ENCODE assay signal across 8 mouse cellular contexts in the genomic region with DNA sequence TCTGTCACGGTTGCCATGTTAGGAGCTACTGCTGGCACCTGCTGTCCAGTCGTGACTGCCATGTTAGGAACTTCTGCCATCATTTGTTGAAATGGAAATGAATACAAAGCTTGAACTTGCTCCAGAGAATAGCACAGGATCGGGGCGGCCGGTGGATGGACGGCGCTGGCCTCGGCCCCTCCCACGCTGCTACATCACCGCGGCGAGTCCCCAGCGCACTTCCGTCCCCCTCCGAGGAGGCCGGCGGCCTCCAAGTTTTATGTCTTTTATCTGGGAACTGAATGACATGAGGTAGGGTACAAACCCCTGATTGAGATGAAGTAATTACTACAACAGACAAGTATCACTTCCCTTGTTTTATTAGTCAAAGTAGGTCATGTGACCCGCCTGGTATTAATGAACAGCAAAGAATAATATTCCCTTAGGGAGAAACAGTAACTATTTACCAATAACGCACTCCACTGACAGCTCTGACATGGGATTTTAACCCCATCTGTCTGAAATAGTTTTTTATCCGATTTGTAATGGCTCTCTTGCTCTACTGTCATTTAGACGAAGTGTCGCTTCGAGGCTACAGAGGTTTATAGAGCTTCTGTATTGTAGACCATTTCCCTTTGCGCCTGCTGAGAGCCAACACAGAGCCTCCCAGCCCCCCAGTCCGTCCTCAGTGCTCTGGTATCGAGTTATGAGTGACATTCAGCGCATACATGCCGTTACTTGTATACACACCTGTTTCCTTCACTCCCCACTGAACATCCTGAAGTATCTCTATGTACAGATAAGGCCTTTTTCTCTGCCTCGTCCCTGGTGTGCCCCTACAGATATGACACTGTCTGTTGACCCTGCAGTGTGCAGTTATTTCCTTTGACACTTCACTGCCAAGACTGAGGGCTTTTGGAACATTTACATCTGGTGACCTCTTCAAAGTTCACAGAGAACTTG. TPM values are rescaled to one million over a fixed set of nuclear protein-coding genes. Genes with fewer than 3 reads are reported as not detected.
DNase-seq lines count a peak whose midpoint lies in the region; ATAC-seq and TF ChIP-seq lines count a peak whose summit lies in the region.

No protein-coding gene starts in this region.

- DNase-seq in hindbrain, embryonic 11.5 days (ENCODE audit: low spot score): no peak
- no peak for DNase-seq in hindbrain, embryonic 10.5 days (ENCODE audit: low spot score)
- no peak for DNase-seq in embryonic facial prominence, embryonic 14.5 days (ENCODE audit: low spot score)
- no peak for DNase-seq in cerebellum, adult 18-20 months
- no peak for DNase-seq in embryo, embryonic 9.5 days (ENCODE audit: extremely low spot score)
- no peak for DNase-seq in lung, postnatal 36 days

- no peak overlapping the region for H3K27ac ChIP-seq in hindbrain, embryonic 11.5 days (ENCODE audit: low read depth, low read length)
- no peak overlapping the region for H3K27ac ChIP-seq in hindbrain, embryonic 10.5 days
- no peak overlapping the region for H3K27ac ChIP-seq in embryonic facial prominence, embryonic 14.5 days (replicated peaks; ENCODE audit: low read depth, low read length)
- H3K27ac ChIP-seq in intestine, postnatal 0 days (ENCODE audit: low read depth, low read length): no peak overlapping the region

- H3K4me2 ChIP-seq in hindbrain, embryonic 11.5 days (replicated peaks; ENCODE audit: low read depth, low read length): no peak overlapping the region
- H3K4me2 ChIP-seq in embryonic facial prominence, embryonic 14.5 days (ENCODE audit: low read depth, low read length): peak overlapping the region; percentile 10; the same call in 1 of the 2 replicates
- peak overlapping the region; percentile 43 for H3K4me2 ChIP-seq in intestine, postnatal 0 days (replicated peaks; ENCODE audit: low read depth)

- H3K9ac ChIP-seq in hindbrain, embryonic 11.5 days (ENCODE audit: low read depth, low read length): no peak overlapping the region
- H3K9ac ChIP-seq in embryonic facial prominence, embryonic 14.5 days (ENCODE audit: low read depth, low read length): no peak overlapping the region
- H3K9ac ChIP-seq in intestine, postnatal 0 days (ENCODE audit: low read depth, low read length): no peak overlapping the region

- H3K36me3 ChIP-seq in hindbrain, embryonic 11.5 days (ENCODE audit: control insufficient read depth, insufficient read depth, low read length): no peaks in the 10 kb centered on the region
- H3K36me3 ChIP-seq in hindbrain, embryonic 10.5 days: no peaks in the 10 kb centered on the region
- H3K36me3 ChIP-seq in embryonic facial prominence, embryonic 14.5 days (ENCODE audit: control insufficient read depth, insufficient read depth, low read length): no peaks in the 10 kb centered on the region
- no peaks in the 10 kb centered on the region for H3K36me3 ChIP-seq in intestine, postnatal 0 days (ENCODE audit: control insufficient read depth, insufficient read depth)

- TF ChIP-seq CTCF in intestine, postnatal 0 days (IDR thresholded peaks at IDR 0.05; ENCODE audit: low read depth): no peak

- no peaks in the 10 kb centered on the region for H3K27me3 ChIP-seq in hindbrain, embryonic 11.5 days (ENCODE audit: control insufficient read depth, insufficient read depth, low read length)
- peaks cover 3% of the 10 kb centered on the region; the same call in 1 of the 2 replicates for H3K27me3 ChIP-seq in hindbrain, embryonic 10.5 days (ENCODE audit: insufficient read depth, poor library complexity, severe bottlenecking)
- H3K27me3 ChIP-seq in embryonic facial prominence, embryonic 14.5 days (replicated peaks; ENCODE audit: control insufficient read depth, insufficient read depth, low read length): no peaks in the 10 kb centered on the region
- H3K27me3 ChIP-seq in intestine, postnatal 0 days (replicated peaks; ENCODE audit: control insufficient read depth, insufficient read depth, low read length): no peaks in the 10 kb centered on the region

- H3K9me3 ChIP-seq in hindbrain, embryonic 11.5 days (ENCODE audit: control insufficient read depth, low read length): no peaks in the 10 kb centered on the region
- H3K9me3 ChIP-seq in hindbrain, embryonic 10.5 days: no peaks in the 10 kb centered on the region
- H3K9me3 ChIP-seq in embryonic facial prominence, embryonic 14.5 days (ENCODE audit: control insufficient read depth, low read length): no peaks in the 10 kb centered on the region
- H3K9me3 ChIP-seq in intestine, postnatal 0 days (ENCODE audit: control insufficient read depth): no peaks in the 10 kb centered on the region

- WGBS in hindbrain, embryonic 11.5 days: 61% methylated on average over 27 of the region's 29 CpGs
- 65% methylated on average over 28 of the region's 29 CpGs for WGBS in hindbrain, embryonic 10.5 days
- WGBS in embryonic facial prominence, embryonic 14.5 days: 59% methylated on average over 28 of the region's 29 CpGs
- WGBS in intestine, postnatal 0 days: 60% methylated on average over 27 of the region's 29 CpGs

- H3K4me1 ChIP-seq in hindbrain, embryonic 11.5 days (replicated peaks; ENCODE audit: control insufficient read depth, insufficient read depth, low read length): no peaks in the 10 kb centered on the region
- peaks cover 21% of the 10 kb centered on the region for H3K4me1 ChIP-seq in hindbrain, embryonic 10.5 days (replicated peaks)
- H3K4me1 ChIP-seq in embryonic facial prominence, embryonic 14.5 days (ENCODE audit: control insufficient read depth, insufficient read depth, low read length): peaks cover 7% of the 10 kb centered on the region; the same call in 1 of the 2 replicates
- no peaks in the 10 kb centered on the region for H3K4me1 ChIP-seq in intestine, postnatal 0 days (replicated peaks; ENCODE audit: control insufficient read depth, insufficient read depth, low read length)

- H3K4me3 ChIP-seq in hindbrain, embryonic 11.5 days (ENCODE audit: low read depth, low read length): no peak overlapping the region
- no peak overlapping the region for H3K4me3 ChIP-seq in hindbrain, embryonic 10.5 days
- no peak overlapping the region for H3K4me3 ChIP-seq in embryonic facial prominence, embryonic 14.5 days (ENCODE audit: low read depth, low read length)
- H3K4me3 ChIP-seq in intestine, postnatal 0 days (ENCODE audit: low read depth, low read length): no peak overlapping the region

- peak; percentile 51; the same call in 1 of the 2 replicates for ATAC-seq in hindbrain, embryonic 11.5 days (ENCODE audit: low FRiP score)
- ATAC-seq in embryonic facial prominence, embryonic 14.5 days (ENCODE audit: low read depth): peak; percentile 82
- ATAC-seq in intestine, postnatal 0 days: peak; percentile 81
- peak; percentile 92 for ATAC-seq in neutrophil, adult 5-6 weeks (ENCODE audit: extremely low read depth, insufficient number of reproducible peaks, low FRiP score, poor library complexity, severe bottlenecking)

RNA-seq across cellular contexts. Expression of a gene that starts 37.3 kb away (rescaled TPM):
- 3.0 and 3.2 TPM in 2 replicates for polyA plus RNA-seq in hindbrain, embryonic 11.5 days (2014; fragmentation: Nextera tagmentation; extraction: Ambion mirVana)
- 2.6 and 3.5 TPM in 2 replicates for polyA plus RNA-seq in hindbrain, embryonic 10.5 days (2016; fragmentation: Nextera tagmentation; extraction: Ambion mirVana)
- 4.1 and 4.6 TPM in 2 replicates for polyA plus RNA-seq in embryonic facial prominence, embryonic 14.5 days (2014; fragmentation: Nextera tagmentation; extraction: Ambion mirVana)
- 0.77 and 1.2 TPM in 2 replicates for polyA plus RNA-seq in intestine, postnatal 0 days (2015; fragmentation: Nextera tagmentation; extraction: Ambion mirVana)
- total RNA-seq in neutrophil, adult 5-6 weeks (2017): 0.25 TPM in 1 of 2 replicates, not detected in the other
